Mouse (Mus musculus): ENCODE results near the gene Tmprss9. TPM values are rescaled to one million over a fixed set of nuclear protein-coding genes. Genes with fewer than 3 reads are reported as not detected.

The Tmprss9 gene
- polyA plus RNA-seq, 1 experiment from 2014 or later: not detected

- WGBS: 37% methylated on average over 5 of the region's 5 CpGs
These were observed 42.6 kb downstream of the Tmprss9 start for GRCm38 (mm10) chr10:80914253-80914656.

GRCm38 (mm10) chr10:80915260-80915659, 43.6 kb downstream of the Tmprss9 start:
- WGBS: 71% methylated on average over 2 of the region's 2 CpGs
- peaks cover 6% of the 10 kb centered on the region; the same call in 1 of the 2 replicates for H3K4me1 ChIP-seq (replicated peaks; ENCODE audit: control insufficient read depth, insufficient read depth, low read length)
- H3K9me3 ChIP-seq (ENCODE audit: control insufficient read depth): no peaks in the 10 kb centered on the region
- no peak overlapping the region for H3K4me2 ChIP-seq (replicated peaks; ENCODE audit: low read depth)
- H3K36me3 ChIP-seq (ENCODE audit: control insufficient read depth, insufficient read depth): peaks cover 3% of the 10 kb centered on the region; the same call in 1 of the 2 replicates
- no peak overlapping the region for H3K4me3 ChIP-seq (ENCODE audit: low read depth, low read length)
- no peaks in the 10 kb centered on the region for H3K27me3 ChIP-seq (replicated peaks; ENCODE audit: control insufficient read depth, insufficient read depth, low read length)
- no peak overlapping the region for H3K9ac ChIP-seq (ENCODE audit: low read depth, low read length)
- no peak for ATAC-seq
- peak overlapping the region; percentile 78; the same call in 1 of the 2 replicates for H3K27ac ChIP-seq (ENCODE audit: low read depth, low read length)
- no peak for TF ChIP-seq CTCF (IDR thresholded peaks at IDR 0.05; ENCODE audit: low read depth)

More at GRCm38 (mm10) chr10:80914253-80914656, 42.6 kb downstream of the Tmprss9 start:
- peaks cover 14% of the 10 kb centered on the region for H3K36me3 ChIP-seq (ENCODE audit: control insufficient read depth, insufficient read depth)
- TF ChIP-seq CTCF (IDR thresholded peaks at IDR 0.05; ENCODE audit: low read depth): peak; percentile 47
- ATAC-seq: peak; percentile 86
- peak overlapping the region; percentile 78 for H3K27ac ChIP-seq (ENCODE audit: low read depth, low read length)
- H3K9ac ChIP-seq (ENCODE audit: low read depth, low read length): no peak overlapping the region
- H3K4me2 ChIP-seq (replicated peaks; ENCODE audit: low read depth): peak overlapping the region; percentile 35
- H3K9me3 ChIP-seq (ENCODE audit: control insufficient read depth): no peaks in the 10 kb centered on the region
- peaks cover 6% of the 10 kb centered on the region; the same call in 1 of the 2 replicates for H3K4me1 ChIP-seq (replicated peaks; ENCODE audit: control insufficient read depth, insufficient read depth, low read length)
- no peaks in the 10 kb centered on the region for H3K27me3 ChIP-seq (replicated peaks; ENCODE audit: control insufficient read depth, insufficient read depth, low read length)
- H3K4me3 ChIP-seq (ENCODE audit: low read depth, low read length): no peak overlapping the region

- Histone ChIP-seq H3K36me3 (ENCODE audit: control insufficient read depth, insufficient read depth) (no peaks in the 10 kb centered on the region; the same call in 1 of the 2 replicates), H3K4me1 (replicated peaks; ENCODE audit: control insufficient read depth, insufficient read depth, low read length) (peaks cover 6% of the 10 kb centered on the region; the same call in 1 of the 2 replicates), H3K9me3 (ENCODE audit: control insufficient read depth) (no peaks in the 10 kb centered on the region), H3K27me3 (replicated peaks; ENCODE audit: control insufficient read depth, insufficient read depth, low read length) (no peaks in the 10 kb centered on the region), H3K9ac (ENCODE audit: low read depth, low read length) (no peak overlapping the region), H3K27ac (ENCODE audit: low read depth, low read length) (0 out of 2 replicates have a peak overlapping the region, but pooled peaks have one; percentile 2), H3K4me2 (replicated peaks; ENCODE audit: low read depth) (no peak overlapping the region), H3K4me3 (ENCODE audit: low read depth, low read length) (no peak overlapping the region)
- WGBS: 78% methylated on average over 4 of the region's 4 CpGs
- ATAC-seq: no peak
- TF ChIP-seq CTCF (IDR thresholded peaks at IDR 0.05; ENCODE audit: low read depth): no peak
These were observed 44.1 kb downstream of the Tmprss9 start for GRCm38 (mm10) chr10:80915736-80916135.

GRCm38 (mm10) chr10:80917336-80917778, 45.7 kb downstream of the Tmprss9 start:
- Histone ChIP-seq H3K27me3 (replicated peaks; ENCODE audit: control insufficient read depth, insufficient read depth, low read length) (no peaks in the 10 kb centered on the region), H3K27ac (ENCODE audit: low read depth, low read length) (peak overlapping the region; percentile 71), H3K9ac (ENCODE audit: low read depth, low read length) (peak overlapping the region; percentile 66), H3K4me2 (replicated peaks; ENCODE audit: low read depth) (peak overlapping the region; percentile 93), H3K4me3 (ENCODE audit: low read depth, low read length) (peak overlapping the region; percentile 83), H3K36me3 (ENCODE audit: control insufficient read depth, insufficient read depth) (no peaks in the 10 kb centered on the region; the same call in 1 of the 2 replicates), H3K9me3 (ENCODE audit: control insufficient read depth) (no peaks in the 10 kb centered on the region), H3K4me1 (replicated peaks; ENCODE audit: control insufficient read depth, insufficient read depth, low read length) (peaks cover 6% of the 10 kb centered on the region; the same call in 1 of the 2 replicates)
- peak; percentile 46 for ATAC-seq
- WGBS: 3% methylated on average over 15 of the region's 15 CpGs
- no peak for TF ChIP-seq CTCF (IDR thresholded peaks at IDR 0.05; ENCODE audit: low read depth)

GRCm38 (mm10) chr10:80917779-80918434, 46.3 kb downstream of the Tmprss9 start, which contains the start of gene Lmnb2:
Lmnb2 (minus strand) TSS chr10:80918245.
- peak within 1 kb of the TSS; percentile 71 for H3K27ac ChIP-seq (ENCODE audit: low read depth, low read length)
- peak within 1 kb of the TSS; percentile 93 for H3K4me2 ChIP-seq (replicated peaks; ENCODE audit: low read depth)
- 0 out of 2 replicates have a peak, but pooled peaks have one; percentile 2 for ATAC-seq
- WGBS: under 1% methylated on average over 61 of the region's 61 CpGs
- peak; percentile 31 for TF ChIP-seq CTCF (IDR thresholded peaks at IDR 0.05; ENCODE audit: low read depth)
- peaks cover 6% of the 10 kb centered on the region; the same call in 1 of the 2 replicates for H3K4me1 ChIP-seq (replicated peaks; ENCODE audit: control insufficient read depth, insufficient read depth, low read length)
- H3K27me3 ChIP-seq (replicated peaks; ENCODE audit: control insufficient read depth, insufficient read depth, low read length): no peaks in the 10 kb centered on the region
- H3K36me3 ChIP-seq (ENCODE audit: control insufficient read depth, insufficient read depth): no peaks in the 10 kb centered on the region; the same call in 1 of the 2 replicates
- no peaks in the 10 kb centered on the region for H3K9me3 ChIP-seq (ENCODE audit: control insufficient read depth)
- H3K4me3 ChIP-seq (ENCODE audit: low read depth, low read length): peak within 1 kb of the TSS; percentile 83
- peak within 1 kb of the TSS; percentile 66 for H3K9ac ChIP-seq (ENCODE audit: low read depth, low read length)

- Histone ChIP-seq H3K4me1 (replicated peaks; ENCODE audit: control insufficient read depth, insufficient read depth, low read length) (no peaks in the 10 kb centered on the region), H3K27me3 (replicated peaks; ENCODE audit: control insufficient read depth, insufficient read depth, low read length) (no peaks in the 10 kb centered on the region), H3K9me3 (ENCODE audit: control insufficient read depth) (no peaks in the 10 kb centered on the region), H3K4me3 (ENCODE audit: low read depth, low read length) (peak overlapping the region; percentile 33), H3K9ac (ENCODE audit: low read depth, low read length) (no peak overlapping the region), H3K4me2 (replicated peaks; ENCODE audit: low read depth) (peak overlapping the region; percentile 55), H3K27ac (ENCODE audit: low read depth, low read length) (no peak overlapping the region), H3K36me3 (ENCODE audit: control insufficient read depth, insufficient read depth) (no peaks in the 10 kb centered on the region)
- WGBS: 17% methylated on average over 16 of the region's 16 CpGs
- TF ChIP-seq CTCF (IDR thresholded peaks at IDR 0.05; ENCODE audit: low read depth): no peak
- ATAC-seq: no peak
These were observed 50.3 kb downstream of the Tmprss9 start for GRCm38 (mm10) chr10:80921923-80922322.
